Mouse (Mus musculus) cortical plate, adult 2 months (tissue): ENCODE data around the gene Elk3.

ENCODE experiments used
- CTCF ChIP-seq: fragments of 200-500 bp; IDR thresholded peaks from 2 replicates; pipeline ENCODE4 v1.5.1; 2011; ENCODE audit warnings: mild to moderate bottlenecking, control low read depth, low read length; ENCODE audit not compliant: insufficient read depth; ENCODE audit errors: extremely low read depth
- POLR2A ChIP-seq: fragments of 200-500 bp; IDR thresholded peaks from 2 replicates; pipeline ENCODE4 v1.6.1; 2011; ENCODE audit warnings: mild to moderate bottlenecking, low read length, control low read depth; ENCODE audit not compliant: insufficient read depth; ENCODE audit errors: extremely low read depth

GRCm38 (mm10) chr10:93280586-93280985 is 30.3 kb downstream of the Elk3 start:
- TF ChIP-seq CTCF (no peak), POLR2A (no peak)
